Mouse (Mus musculus): ENCODE data around the gene Ppp2r3a. TPM values are rescaled to one million over a fixed set of nuclear protein-coding genes. Genes with fewer than 3 reads are reported as not detected.

The Ppp2r3a gene
- polyA plus RNA-seq, 1 experiment, result 2.7 TPM

GRCm38 (mm10) chr9:101243711-101244110 is 7.9 kb downstream of the Ppp2r3a start:
- no peak for TF ChIP-seq CTCF (IDR thresholded peaks at IDR 0.05; ENCODE audit: borderline replicate concordance, control insufficient read depth, extremely low read depth, insufficient read depth, low read length, poor library complexity)
- TF ChIP-seq POLR2A (IDR thresholded peaks at IDR 0.05; ENCODE audit: control insufficient read depth, extremely low read depth, insufficient read depth, low read length, poor library complexity), result no peak
- WGBS, result 68% methylated on average over 2 of the region's 2 CpGs
- H3K36me3 ChIP-seq (ENCODE audit: control insufficient read depth, insufficient read depth, low read length), result no peaks in the 10 kb centered on the region
- H3K27me3 ChIP-seq (ENCODE audit: control insufficient read depth, insufficient read depth, low read length), result no peaks in the 10 kb centered on the region
- DNase-seq, result no peak
- no peak overlapping the region for H3K27ac ChIP-seq (ENCODE audit: control insufficient read depth, insufficient read depth, low read length)
- H3K4me1 ChIP-seq (replicated peaks; ENCODE audit: control insufficient read depth, insufficient read depth, low read length), result no peaks in the 10 kb centered on the region
- H3K4me3 ChIP-seq (ENCODE audit: control insufficient read depth, insufficient read depth, low read length), result no peak overlapping the region

- H3K27ac ChIP-seq (ENCODE audit: control insufficient read depth, insufficient read depth, low read length), result no peak overlapping the region
- no peaks in the 10 kb centered on the region for H3K36me3 ChIP-seq (ENCODE audit: control insufficient read depth, insufficient read depth, low read length)
- no peak overlapping the region for H3K4me3 ChIP-seq (ENCODE audit: control insufficient read depth, insufficient read depth, low read length)
- DNase-seq, result no peak
- 34% methylated on average over 3 of the region's 3 CpGs for WGBS
- TF ChIP-seq CTCF (IDR thresholded peaks at IDR 0.05; ENCODE audit: borderline replicate concordance, control insufficient read depth, extremely low read depth, insufficient read depth, low read length, poor library complexity) (no peak), POLR2A (IDR thresholded peaks at IDR 0.05; ENCODE audit: control insufficient read depth, extremely low read depth, insufficient read depth, low read length, poor library complexity) (no peak)
- H3K4me1 ChIP-seq (replicated peaks; ENCODE audit: control insufficient read depth, insufficient read depth, low read length), result no peaks in the 10 kb centered on the region
- H3K27me3 ChIP-seq (ENCODE audit: control insufficient read depth, insufficient read depth, low read length), result no peaks in the 10 kb centered on the region
Observed at GRCm38 (mm10) chr9:101240161-101240560, 11.4 kb downstream of the Ppp2r3a start.

GRCm38 (mm10) chr9:101235786-101236185 is 15.8 kb downstream of the Ppp2r3a start:
- 85% methylated on average over 2 of the region's 2 CpGs for WGBS
- H3K4me3 ChIP-seq (ENCODE audit: control insufficient read depth, insufficient read depth, low read length), result no peak overlapping the region
- no peaks in the 10 kb centered on the region for H3K36me3 ChIP-seq (ENCODE audit: control insufficient read depth, insufficient read depth, low read length)
- DNase-seq, result no peak
- TF ChIP-seq CTCF (IDR thresholded peaks at IDR 0.05; ENCODE audit: borderline replicate concordance, control insufficient read depth, extremely low read depth, insufficient read depth, low read length, poor library complexity) (no peak), POLR2A (IDR thresholded peaks at IDR 0.05; ENCODE audit: control insufficient read depth, extremely low read depth, insufficient read depth, low read length, poor library complexity) (no peak)
- no peaks in the 10 kb centered on the region for H3K4me1 ChIP-seq (replicated peaks; ENCODE audit: control insufficient read depth, insufficient read depth, low read length)
- H3K27ac ChIP-seq (ENCODE audit: control insufficient read depth, insufficient read depth, low read length), result no peak overlapping the region
- H3K27me3 ChIP-seq (ENCODE audit: control insufficient read depth, insufficient read depth, low read length), result no peaks in the 10 kb centered on the region

- TF ChIP-seq POLR2A (IDR thresholded peaks at IDR 0.05; ENCODE audit: control insufficient read depth, extremely low read depth, insufficient read depth, low read length, poor library complexity) (no peak), CTCF (IDR thresholded peaks at IDR 0.05; ENCODE audit: borderline replicate concordance, control insufficient read depth, extremely low read depth, insufficient read depth, low read length, poor library complexity) (no peak)
- 9% methylated on average over 6 of the region's 6 CpGs for WGBS
- Histone ChIP-seq H3K4me3 (ENCODE audit: control insufficient read depth, insufficient read depth, low read length) (no peak overlapping the region), H3K36me3 (ENCODE audit: control insufficient read depth, insufficient read depth, low read length) (no peaks in the 10 kb centered on the region), H3K27me3 (ENCODE audit: control insufficient read depth, insufficient read depth, low read length) (no peaks in the 10 kb centered on the region), H3K4me1 (replicated peaks; ENCODE audit: control insufficient read depth, insufficient read depth, low read length) (no peaks in the 10 kb centered on the region), H3K27ac (ENCODE audit: control insufficient read depth, insufficient read depth, low read length) (no peak overlapping the region)
- no peak for DNase-seq
Observed at GRCm38 (mm10) chr9:101232034-101232433, 19.6 kb downstream of the Ppp2r3a start.

- Histone ChIP-seq H3K4me3 (ENCODE audit: control insufficient read depth, insufficient read depth, low read length) (no peak overlapping the region), H3K36me3 (ENCODE audit: control insufficient read depth, insufficient read depth, low read length) (no peaks in the 10 kb centered on the region), H3K27me3 (ENCODE audit: control insufficient read depth, insufficient read depth, low read length) (no peaks in the 10 kb centered on the region), H3K27ac (ENCODE audit: control insufficient read depth, insufficient read depth, low read length) (no peak overlapping the region), H3K4me1 (replicated peaks; ENCODE audit: control insufficient read depth, insufficient read depth, low read length) (no peaks in the 10 kb centered on the region)
- 15% methylated on average over 3 of the region's 3 CpGs for WGBS
- TF ChIP-seq CTCF (IDR thresholded peaks at IDR 0.05; ENCODE audit: borderline replicate concordance, control insufficient read depth, extremely low read depth, insufficient read depth, low read length, poor library complexity), result no peak
- no peak for TF ChIP-seq POLR2A (IDR thresholded peaks at IDR 0.05; ENCODE audit: control insufficient read depth, extremely low read depth, insufficient read depth, low read length, poor library complexity)
- no peak for DNase-seq
Observed at GRCm38 (mm10) chr9:101230028-101230427, 21.6 kb downstream of the Ppp2r3a start.

GRCm38 (mm10) chr9:101228892-101229291 is 22.7 kb downstream of the Ppp2r3a start:
- no peak for TF ChIP-seq CTCF (IDR thresholded peaks at IDR 0.05; ENCODE audit: borderline replicate concordance, control insufficient read depth, extremely low read depth, insufficient read depth, low read length, poor library complexity)
- no peak for TF ChIP-seq POLR2A (IDR thresholded peaks at IDR 0.05; ENCODE audit: control insufficient read depth, extremely low read depth, insufficient read depth, low read length, poor library complexity)
- Histone ChIP-seq H3K27ac (ENCODE audit: control insufficient read depth, insufficient read depth, low read length) (no peak overlapping the region), H3K4me3 (ENCODE audit: control insufficient read depth, insufficient read depth, low read length) (no peak overlapping the region), H3K36me3 (ENCODE audit: control insufficient read depth, insufficient read depth, low read length) (no peaks in the 10 kb centered on the region), H3K4me1 (replicated peaks; ENCODE audit: control insufficient read depth, insufficient read depth, low read length) (no peaks in the 10 kb centered on the region), H3K27me3 (ENCODE audit: control insufficient read depth, insufficient read depth, low read length) (no peaks in the 10 kb centered on the region)
- DNase-seq, result no peak

GRCm38 (mm10) chr9:101207984-101208383 is 43.6 kb downstream of the Ppp2r3a start:
- no peak overlapping the region for H3K27ac ChIP-seq (ENCODE audit: control insufficient read depth, insufficient read depth, low read length)
- no peak for DNase-seq

More at GRCm38 (mm10) chr9:101207984-101208383, 43.6 kb downstream of the Ppp2r3a start:
- no peaks in the 10 kb centered on the region for H3K27me3 ChIP-seq (ENCODE audit: control insufficient read depth, insufficient read depth, low read length)
- H3K36me3 ChIP-seq (ENCODE audit: control insufficient read depth, insufficient read depth, low read length), result no peaks in the 10 kb centered on the region
- no peak for TF ChIP-seq CTCF (IDR thresholded peaks at IDR 0.05; ENCODE audit: borderline replicate concordance, control insufficient read depth, extremely low read depth, insufficient read depth, low read length, poor library complexity)
- no peak for TF ChIP-seq POLR2A (IDR thresholded peaks at IDR 0.05; ENCODE audit: control insufficient read depth, extremely low read depth, insufficient read depth, low read length, poor library complexity)
- H3K4me1 ChIP-seq (replicated peaks; ENCODE audit: control insufficient read depth, insufficient read depth, low read length), result no peaks in the 10 kb centered on the region
- no peak overlapping the region for H3K4me3 ChIP-seq (ENCODE audit: control insufficient read depth, insufficient read depth, low read length)
- 89% methylated on average over 1 of the region's 1 CpGs for WGBS

Measured in thymus, adult 2 months (tissue).